Mouse (Mus musculus): ENCODE measurements around the gene Rpl31. TPM values are rescaled to one million over a fixed set of nuclear protein-coding genes. Genes with fewer than 3 reads are reported as not detected.
A peak's percentile ranks its signal among the peaks of the same experiment; 100 is the strongest.

The Rpl31 gene
- polyA plus RNA-seq, 1 experiment = 1,128 TPM

GRCm38 (mm10) chr1:39368267-39368841 is 712 bp downstream of the Rpl31 start:
- TF ChIP-seq POLR2A (IDR thresholded peaks at IDR 0.05; ENCODE audit: borderline replicate concordance, extremely low read depth, insufficient read depth, insufficient read length, poor library complexity, severe bottlenecking) = no peak
- TF ChIP-seq CTCF (IDR thresholded peaks at IDR 0.05; ENCODE audit: borderline replicate concordance, extremely low read depth, insufficient read depth, insufficient read length) = no peak
- peak; percentile 41 for DNase-seq (ENCODE audit: low read depth)

- no peak for DNase-seq (ENCODE audit: low read depth)
Observed at GRCm38 (mm10) chr1:39370431-39370830, 2.8 kb downstream of the Rpl31 start.

GRCm38 (mm10) chr1:39372220-39372843 is 4.7 kb downstream of the Rpl31 start:
- TF ChIP-seq POLR2A (IDR thresholded peaks at IDR 0.05; ENCODE audit: borderline replicate concordance, extremely low read depth, insufficient read depth, insufficient read length, poor library complexity, severe bottlenecking) (no peak), CTCF (IDR thresholded peaks at IDR 0.05; ENCODE audit: borderline replicate concordance, extremely low read depth, insufficient read depth, insufficient read length) (no peak)

More at GRCm38 (mm10) chr1:39370431-39370830, 2.8 kb downstream of the Rpl31 start:
- TF ChIP-seq POLR2A (IDR thresholded peaks at IDR 0.05; ENCODE audit: borderline replicate concordance, extremely low read depth, insufficient read depth, insufficient read length, poor library complexity, severe bottlenecking) (no peak), CTCF (IDR thresholded peaks at IDR 0.05; ENCODE audit: borderline replicate concordance, extremely low read depth, insufficient read depth, insufficient read length) (no peak)

GRCm38 (mm10) chr1:39373378-39373777 is 5.7 kb downstream of the Rpl31 start:
- no peak for DNase-seq (ENCODE audit: low read depth)
- TF ChIP-seq POLR2A (IDR thresholded peaks at IDR 0.05; ENCODE audit: borderline replicate concordance, extremely low read depth, insufficient read depth, insufficient read length, poor library complexity, severe bottlenecking) (no peak), CTCF (IDR thresholded peaks at IDR 0.05; ENCODE audit: borderline replicate concordance, extremely low read depth, insufficient read depth, insufficient read length) (no peak)

More at GRCm38 (mm10) chr1:39372220-39372843, 4.7 kb downstream of the Rpl31 start:
- no peak for DNase-seq (ENCODE audit: low read depth)

GRCm38 (mm10) chr1:39374231-39374809 is 6.7 kb downstream of the Rpl31 start:
- TF ChIP-seq POLR2A (IDR thresholded peaks at IDR 0.05; ENCODE audit: borderline replicate concordance, extremely low read depth, insufficient read depth, insufficient read length, poor library complexity, severe bottlenecking) (no peak), CTCF (IDR thresholded peaks at IDR 0.05; ENCODE audit: borderline replicate concordance, extremely low read depth, insufficient read depth, insufficient read length) (no peak)

GRCm38 (mm10) chr1:39376121-39376520 is 8.5 kb downstream of the Rpl31 start:
- DNase-seq (ENCODE audit: low read depth) = no peak
- TF ChIP-seq CTCF (IDR thresholded peaks at IDR 0.05; ENCODE audit: borderline replicate concordance, extremely low read depth, insufficient read depth, insufficient read length) = no peak
- TF ChIP-seq POLR2A (IDR thresholded peaks at IDR 0.05; ENCODE audit: borderline replicate concordance, extremely low read depth, insufficient read depth, insufficient read length, poor library complexity, severe bottlenecking) = no peak

More at GRCm38 (mm10) chr1:39374231-39374809, 6.7 kb downstream of the Rpl31 start:
- DNase-seq (ENCODE audit: low read depth) = no peak

- no peak for TF ChIP-seq CTCF (IDR thresholded peaks at IDR 0.05; ENCODE audit: borderline replicate concordance, extremely low read depth, insufficient read depth, insufficient read length)
- TF ChIP-seq POLR2A (IDR thresholded peaks at IDR 0.05; ENCODE audit: borderline replicate concordance, extremely low read depth, insufficient read depth, insufficient read length, poor library complexity, severe bottlenecking) = no peak
- DNase-seq (ENCODE audit: low read depth) = no peak
Observed at GRCm38 (mm10) chr1:39376726-39377240, 9.1 kb downstream of the Rpl31 start.

- no peak for DNase-seq (ENCODE audit: low read depth)
- TF ChIP-seq CTCF (IDR thresholded peaks at IDR 0.05; ENCODE audit: borderline replicate concordance, extremely low read depth, insufficient read depth, insufficient read length) (no peak), POLR2A (IDR thresholded peaks at IDR 0.05; ENCODE audit: borderline replicate concordance, extremely low read depth, insufficient read depth, insufficient read length, poor library complexity, severe bottlenecking) (no peak)
Observed at GRCm38 (mm10) chr1:39378540-39378939, 10.9 kb downstream of the Rpl31 start.

GRCm38 (mm10) chr1:39379021-39379420 is 11.4 kb downstream of the Rpl31 start:
- TF ChIP-seq CTCF (IDR thresholded peaks at IDR 0.05; ENCODE audit: borderline replicate concordance, extremely low read depth, insufficient read depth, insufficient read length) (no peak), POLR2A (IDR thresholded peaks at IDR 0.05; ENCODE audit: borderline replicate concordance, extremely low read depth, insufficient read depth, insufficient read length, poor library complexity, severe bottlenecking) (no peak)
- DNase-seq (ENCODE audit: low read depth) = no peak

- TF ChIP-seq POLR2A (IDR thresholded peaks at IDR 0.05; ENCODE audit: borderline replicate concordance, extremely low read depth, insufficient read depth, insufficient read length, poor library complexity, severe bottlenecking) = no peak
- TF ChIP-seq CTCF (IDR thresholded peaks at IDR 0.05; ENCODE audit: borderline replicate concordance, extremely low read depth, insufficient read depth, insufficient read length) = no peak
Observed at GRCm38 (mm10) chr1:39381017-39381416, 13.4 kb downstream of the Rpl31 start.

GRCm38 (mm10) chr1:39384914-39385313 is 17.3 kb downstream of the Rpl31 start:
- no peak for TF ChIP-seq POLR2A (IDR thresholded peaks at IDR 0.05; ENCODE audit: borderline replicate concordance, extremely low read depth, insufficient read depth, insufficient read length, poor library complexity, severe bottlenecking)
- TF ChIP-seq CTCF (IDR thresholded peaks at IDR 0.05; ENCODE audit: borderline replicate concordance, extremely low read depth, insufficient read depth, insufficient read length) = no peak
- DNase-seq (ENCODE audit: low read depth) = no peak

More at GRCm38 (mm10) chr1:39381017-39381416, 13.4 kb downstream of the Rpl31 start:
- no peak for DNase-seq (ENCODE audit: low read depth)
